Mouse (Mus musculus) urinary bladder, postnatal 36 days (tissue): Measurements from ENCODE around the gene Dach2.
"Not testable (repeated sequence)": the region's sequence is repeated elsewhere in the genome, so short reads cannot be mapped to it uniquely, and the experiment has no call there.

ENCODE experiments used
- DNase-seq, 2 experiments: peaks; one replicate each; pipeline ENCODE4 v3.0.0; 2022; ENCODE audit warnings: low spot score in 2 of 2, mixed read lengths in 1 of 2

Dach2 gene

DNA sequence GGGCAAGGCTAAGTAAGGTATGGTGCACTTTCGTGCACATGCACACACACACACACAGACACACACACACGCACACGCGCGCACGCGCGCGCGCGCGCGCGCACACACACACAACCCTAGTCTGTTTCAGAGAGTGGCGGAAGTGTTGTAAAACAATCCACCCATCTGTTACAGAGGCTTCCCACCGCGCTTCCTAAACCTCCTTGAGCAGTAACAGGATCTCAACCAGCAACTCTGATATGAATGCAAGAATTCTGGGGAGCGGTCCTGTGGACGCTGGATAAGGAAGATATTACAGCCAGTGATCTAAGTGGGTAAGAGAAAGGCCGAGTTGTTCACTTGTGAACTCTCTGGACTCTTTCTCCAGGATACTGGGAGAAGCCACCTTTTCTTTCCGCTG is at the start of gene Dach2:
Dach2 (plus strand) TSS at position 107 of the 400 bp plus-strand sequence.
- no peak for DNase-seq

DNA sequence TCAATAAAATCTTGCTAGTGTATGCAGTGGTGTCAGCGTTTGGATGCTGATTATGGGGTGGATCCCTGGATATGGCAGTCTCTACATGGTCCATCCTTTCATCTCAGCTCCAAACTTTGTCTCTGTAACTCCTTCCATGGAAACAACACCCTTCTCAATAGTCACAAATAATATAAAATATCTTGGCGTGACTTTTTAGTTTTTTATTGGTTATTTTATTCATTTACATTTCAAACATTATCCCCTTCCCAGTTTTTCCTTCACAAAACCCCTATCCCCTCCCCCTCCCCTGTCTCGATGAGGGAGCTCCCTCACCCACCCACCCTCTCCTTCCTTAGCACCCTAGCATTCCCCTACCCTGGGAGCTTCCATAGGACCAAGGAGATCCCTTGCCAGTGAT is 44.9 kb upstream of the Dach2 start:
- not testable (repeated sequence) for DNase-seq

DNA sequence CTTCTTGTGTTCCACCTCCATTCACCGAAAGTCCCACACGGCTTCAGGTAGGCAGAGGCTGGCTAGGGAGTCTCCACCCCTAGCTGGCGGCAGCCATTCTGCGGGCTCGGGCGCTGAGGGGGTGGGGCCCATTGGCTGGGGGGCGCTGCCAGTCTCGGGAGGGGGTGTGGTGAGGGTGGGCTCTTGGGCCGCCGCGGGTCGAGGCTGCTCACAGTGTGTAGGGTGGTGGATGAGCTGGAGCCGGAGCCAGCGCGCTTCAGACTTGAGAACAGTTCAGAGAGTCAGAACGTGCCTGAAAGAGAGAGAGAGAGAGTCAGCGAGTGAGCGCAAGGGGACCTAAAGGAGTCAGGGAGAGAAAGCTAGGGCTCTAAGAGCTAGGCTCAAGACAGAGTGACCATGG is 721 bp downstream of the Dach2 start:
- DNase-seq, result peak; percentile 20 to 54

DNA sequence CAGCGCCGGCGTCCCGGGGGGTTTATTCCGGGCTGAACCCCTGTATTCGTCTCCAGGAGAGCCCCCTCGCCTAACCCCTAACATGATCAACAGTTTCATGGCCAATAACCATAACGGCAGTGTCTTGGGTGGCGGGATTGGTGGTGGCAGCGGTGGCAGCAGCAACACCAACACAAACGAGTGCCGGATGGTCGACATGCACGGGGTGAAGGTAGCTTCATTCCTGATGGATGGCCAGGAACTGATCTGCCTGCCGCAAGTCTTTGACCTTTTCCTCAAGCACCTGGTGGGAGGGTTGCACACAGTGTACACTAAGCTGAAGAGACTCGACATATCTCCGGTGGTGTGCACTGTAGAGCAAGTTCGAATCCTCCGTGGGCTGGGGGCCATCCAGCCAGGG is 1.2 kb downstream of the Dach2 start:
- no peak for DNase-seq

DNA sequence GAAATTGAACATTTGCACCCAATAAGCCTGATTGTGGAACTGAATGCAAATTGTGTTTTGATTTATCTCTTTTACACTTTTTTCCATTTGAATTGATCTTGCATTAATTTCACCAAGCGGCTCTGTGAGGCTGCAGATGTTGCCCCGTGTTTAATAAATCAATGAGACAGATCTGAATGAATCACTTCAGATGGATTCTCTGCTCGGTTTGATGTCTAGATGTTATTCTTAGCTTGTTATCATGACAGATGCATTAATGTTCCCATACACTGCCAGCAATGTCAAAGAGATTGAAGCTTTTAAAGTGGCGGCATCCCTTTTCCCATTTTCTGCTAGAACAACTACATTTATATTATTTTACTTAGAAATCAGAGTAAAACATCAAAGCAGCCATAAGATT is 7.0 kb downstream of the Dach2 start:
- no peak for DNase-seq

DNA sequence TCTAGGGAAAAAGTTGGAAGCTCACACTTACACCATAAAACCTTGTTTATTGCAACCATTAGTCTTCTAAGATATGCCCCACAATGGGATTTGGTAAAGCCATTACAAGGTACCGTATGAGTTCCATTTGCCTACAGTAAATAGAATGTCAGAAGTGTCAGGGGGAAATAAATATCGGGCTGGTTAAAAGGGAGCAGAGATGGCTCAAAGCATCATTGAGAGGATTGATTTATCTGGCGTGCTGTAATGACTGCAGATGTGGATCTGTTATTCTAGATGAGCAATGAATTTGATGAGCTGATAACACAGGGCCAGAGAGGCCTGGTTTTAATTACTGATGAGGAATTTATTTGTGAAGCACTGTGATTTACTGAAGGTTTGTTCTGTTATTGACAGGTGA is 40.8 kb downstream of the Dach2 start:
- no peak for DNase-seq

DNA sequence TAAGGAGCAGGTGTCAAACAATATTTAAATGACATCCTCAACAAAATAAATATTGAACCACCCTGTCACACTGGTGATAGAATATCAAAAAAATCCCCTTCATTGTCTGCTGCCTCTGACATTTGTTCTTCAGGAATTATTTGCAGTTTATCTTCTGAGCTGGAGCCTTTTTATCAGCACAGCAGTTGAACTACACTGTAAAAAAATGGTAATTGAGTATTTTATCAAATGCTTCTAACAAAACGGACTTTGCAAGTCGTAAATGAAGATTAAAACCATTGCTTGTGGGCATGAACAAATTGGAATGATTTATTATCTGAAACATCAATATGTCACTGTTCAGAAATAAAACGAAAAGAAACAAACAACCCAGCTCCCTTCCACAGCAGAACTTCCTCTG is 97.1 kb downstream of the Dach2 start:
- DNase-seq, result no peak

DNA sequence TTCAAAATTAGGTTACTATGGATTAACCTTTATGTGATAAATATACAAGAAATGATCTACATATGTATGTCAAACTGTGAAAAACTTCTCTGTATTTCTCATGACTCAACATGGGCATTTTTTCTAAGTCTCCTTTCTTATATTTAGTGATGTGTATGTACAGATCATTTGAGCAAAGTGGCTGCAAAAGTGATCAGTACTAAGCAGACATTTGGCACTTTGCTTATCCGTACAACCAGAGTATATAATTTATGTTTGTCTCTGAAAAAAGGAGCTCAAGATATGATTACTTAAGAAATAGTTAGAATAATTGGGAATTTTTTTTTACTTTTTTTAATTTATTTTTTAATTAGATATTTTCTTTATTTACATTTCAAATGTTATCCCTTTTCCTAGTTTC is 111.4 kb downstream of the Dach2 start:
- DNase-seq, result no peak

DNA sequence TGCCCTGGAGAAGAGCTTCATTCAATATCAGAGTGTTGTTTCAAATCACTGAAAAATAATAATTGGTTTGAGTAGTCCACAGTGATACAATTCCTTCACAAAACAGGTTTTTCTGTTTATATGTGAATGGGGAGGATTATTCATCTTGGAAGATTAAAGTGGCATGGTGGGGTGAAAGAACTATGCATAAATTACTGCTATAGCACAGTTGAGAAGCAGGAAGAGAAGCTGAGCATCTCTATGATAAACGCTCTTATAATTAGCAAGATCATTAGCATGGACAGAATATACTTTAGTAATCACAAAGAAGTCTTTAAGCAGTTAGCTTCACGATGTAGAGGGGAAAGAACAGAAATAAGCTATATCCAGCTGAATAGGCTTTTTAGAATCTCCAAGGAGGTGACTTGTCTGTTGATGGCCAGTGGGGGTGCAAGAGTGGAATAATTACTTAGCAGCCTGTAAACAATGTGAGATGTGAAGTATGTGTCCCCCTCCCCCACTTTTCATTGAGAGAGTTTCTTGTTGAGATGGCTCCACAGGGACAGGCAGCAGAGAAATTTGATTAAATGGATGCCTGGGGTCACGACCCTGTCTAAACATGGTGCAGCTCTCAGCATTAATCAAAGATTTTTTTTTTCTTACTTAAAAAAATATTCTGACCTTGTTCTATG is 124.3 kb downstream of the Dach2 start:
- DNase-seq, result no peak

DNA sequence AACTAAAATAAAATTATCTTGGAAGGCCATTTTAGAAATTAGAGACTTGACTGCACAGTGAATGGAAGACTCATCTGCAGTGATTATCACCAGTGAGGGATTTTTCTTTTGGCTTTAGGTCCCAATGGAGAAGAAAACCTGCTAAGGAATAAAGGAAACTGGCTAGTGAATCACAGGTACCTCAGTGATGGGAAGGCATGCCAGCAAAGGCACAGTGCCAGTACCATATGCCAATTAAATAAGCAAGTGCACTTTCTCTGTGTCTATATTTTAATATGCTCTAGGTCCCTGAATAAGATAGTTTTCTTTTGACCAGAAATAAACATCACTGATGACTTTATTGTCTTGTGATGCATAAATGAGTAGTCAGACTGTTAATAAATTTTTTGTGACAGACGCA is 184.8 kb downstream of the Dach2 start:
- DNase-seq, result no peak

DNA sequence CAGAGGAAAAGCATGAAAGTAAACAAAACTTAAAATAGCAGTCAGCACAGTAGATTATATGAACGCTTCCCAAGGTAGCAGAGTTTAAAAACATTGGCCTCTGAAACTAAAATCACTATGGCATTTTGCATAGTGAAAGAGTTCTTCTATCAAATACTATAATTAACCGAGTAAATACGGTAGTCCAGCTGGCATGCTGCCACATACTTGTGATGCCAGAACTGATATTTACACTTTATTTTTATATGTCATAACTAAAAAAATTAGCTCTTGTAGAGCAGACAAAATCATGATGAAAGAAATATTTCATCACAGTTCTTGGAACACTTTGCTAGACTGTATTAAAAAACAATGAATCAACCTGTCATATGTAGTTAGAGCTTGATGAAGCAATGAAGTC is 247.8 kb downstream of the Dach2 start:
- DNase-seq, result peak in 1 of 2 experiments; percentile 25

DNA sequence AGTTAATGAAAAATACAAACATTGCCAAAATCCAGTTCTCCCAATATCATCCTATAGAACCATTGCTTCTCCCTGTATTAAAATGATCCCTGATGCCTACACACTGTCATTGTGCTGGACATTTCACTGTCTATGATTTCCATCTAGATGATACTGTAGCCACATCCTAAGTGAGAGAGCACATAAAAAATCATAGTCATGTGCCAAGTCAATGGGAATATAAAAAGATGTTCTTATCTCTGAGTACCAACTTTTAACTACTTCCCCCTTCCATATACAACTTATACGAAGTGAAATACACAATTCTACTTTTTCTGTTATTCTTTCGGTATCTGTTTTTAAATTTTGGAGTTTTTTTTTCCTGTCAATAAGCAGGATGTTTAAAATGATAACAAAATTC is 266.6 kb downstream of the Dach2 start:
- DNase-seq, result no peak

DNA sequence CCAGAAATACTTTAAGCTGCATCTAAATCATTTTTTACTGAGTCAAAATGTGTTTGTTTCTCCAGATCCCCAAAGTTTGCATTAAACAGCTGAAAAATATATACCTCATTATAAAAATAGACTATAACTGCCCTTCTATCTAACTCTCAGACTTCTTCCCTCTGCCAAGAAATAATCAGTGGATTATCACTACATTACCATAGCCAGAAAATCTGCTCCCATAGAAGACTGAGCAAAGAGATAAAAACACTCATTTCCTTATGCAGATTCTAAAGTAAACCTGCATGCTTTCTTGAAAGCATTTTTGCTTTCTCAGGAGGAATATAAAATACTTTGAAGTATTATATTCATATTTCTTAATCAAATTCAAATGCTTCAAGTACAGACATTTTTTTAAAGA is 368.8 kb downstream of the Dach2 start:
- DNase-seq, result no peak

DNA sequence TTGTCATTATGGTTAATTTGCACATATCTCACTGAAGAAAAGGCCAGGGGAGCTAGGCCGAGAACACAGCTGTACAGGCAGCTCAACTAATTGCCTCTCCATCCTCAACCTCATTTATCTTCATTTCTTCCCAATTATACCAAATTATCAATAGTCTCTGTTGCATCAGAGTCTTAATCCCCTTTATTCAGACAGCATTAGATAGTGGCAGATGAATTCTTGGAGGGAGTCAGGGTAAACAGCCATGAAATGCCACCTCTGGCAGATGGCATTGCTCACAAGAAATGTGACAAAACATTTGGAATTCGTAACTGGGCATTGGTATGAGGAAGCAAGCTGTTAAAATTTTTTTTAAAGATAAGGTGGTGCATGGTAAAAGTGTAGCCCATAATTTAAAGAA is 389.9 kb downstream of the Dach2 start:
- DNase-seq, result no peak

DNA sequence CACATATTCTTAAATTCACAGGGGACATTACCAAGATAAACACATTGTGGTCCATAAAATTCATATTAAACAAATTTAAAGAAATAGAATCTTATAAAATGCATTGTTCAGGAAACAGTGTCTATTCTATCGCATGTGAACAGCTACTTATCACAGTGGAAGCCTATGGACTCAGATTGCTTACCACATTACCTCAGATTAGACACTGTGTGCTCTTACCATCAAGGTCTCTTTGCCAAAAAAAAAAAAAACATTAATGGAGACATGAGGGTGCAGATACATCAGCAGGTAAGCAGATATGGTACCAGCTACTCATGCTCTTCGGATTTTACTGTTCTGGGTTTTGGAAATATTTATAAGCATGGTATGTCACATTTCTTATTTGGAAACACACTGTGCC is 415.1 kb downstream of the Dach2 start:
- no peak for DNase-seq

DNA sequence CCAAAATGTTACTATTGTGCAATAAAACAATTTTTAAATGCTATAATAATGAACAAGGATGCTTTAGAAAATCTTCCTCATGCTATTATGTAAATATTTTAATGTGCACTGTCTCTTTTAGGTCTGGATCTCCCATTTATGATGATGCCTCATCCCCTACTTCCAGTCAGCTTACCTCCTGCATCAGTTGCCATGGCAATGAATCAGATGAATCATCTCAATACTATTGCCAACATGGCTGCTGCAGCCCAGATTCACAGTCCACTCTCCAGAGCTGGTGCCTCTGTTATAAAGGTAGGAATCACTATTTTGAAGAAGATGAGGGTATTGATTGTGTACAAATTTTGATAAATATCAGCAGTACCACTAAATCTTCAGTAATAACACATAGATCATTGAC is 426.8 kb downstream of the Dach2 start:
- no peak for DNase-seq

DNA sequence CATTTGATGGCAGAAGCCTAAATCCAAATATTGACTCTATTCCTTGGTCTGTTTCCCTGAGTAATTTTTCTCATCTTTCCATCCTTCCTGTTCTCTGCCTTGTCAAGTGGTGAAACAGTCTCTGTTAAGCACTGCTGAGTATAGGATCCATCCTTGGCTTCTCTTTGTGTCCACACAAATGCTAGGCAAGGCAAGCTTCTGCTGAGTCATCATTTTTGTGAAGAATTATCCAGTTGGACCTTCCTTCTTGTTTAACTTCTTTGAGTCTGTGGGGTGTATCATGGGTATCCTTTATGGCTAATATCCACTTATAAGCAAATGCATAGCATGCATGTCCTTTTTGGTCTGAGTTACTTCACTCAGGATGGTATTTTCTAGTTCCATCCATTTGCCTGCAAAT is 449.8 kb downstream of the Dach2 start:
- no peak for DNase-seq

DNA sequence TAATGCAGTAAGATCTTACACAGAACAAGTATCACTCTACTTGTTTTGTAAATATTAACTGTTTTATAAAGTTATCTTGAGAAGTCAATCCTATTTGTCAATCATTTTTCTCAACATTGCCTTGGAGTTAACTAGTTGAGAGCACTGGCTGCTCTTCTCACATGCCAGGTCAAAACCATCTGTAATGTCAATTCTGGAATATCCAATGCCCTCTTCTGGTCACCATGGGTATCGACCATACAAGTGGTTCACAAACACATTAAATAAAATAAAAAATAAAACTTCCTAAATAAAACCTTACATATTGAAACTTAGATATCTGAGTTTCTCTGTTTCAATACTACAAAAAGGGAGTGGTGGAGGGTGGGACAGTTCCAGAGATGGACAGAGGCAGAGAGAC is 495.0 kb downstream of the Dach2 start:
- DNase-seq, result no peak

DNA sequence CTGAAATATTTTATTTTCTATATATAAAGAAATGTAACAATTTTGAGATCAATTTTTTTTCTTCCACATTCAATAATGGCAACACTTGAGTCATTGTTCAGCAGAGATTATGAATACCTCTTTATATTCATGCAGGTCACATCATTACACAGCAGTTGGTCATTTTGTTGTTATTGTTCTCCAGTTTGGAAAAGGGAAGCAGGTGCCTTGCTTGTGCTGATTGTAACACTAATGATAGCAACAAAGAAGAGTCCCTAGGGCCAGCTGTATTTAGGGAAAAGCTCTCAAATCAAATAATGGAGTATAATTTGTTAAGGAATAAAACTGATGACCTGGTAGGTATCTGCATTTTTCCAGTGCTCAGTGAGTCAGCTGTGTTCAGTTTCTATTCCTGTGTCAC is 513.1 kb downstream of the Dach2 start:
- DNase-seq, result no peak

DNA sequence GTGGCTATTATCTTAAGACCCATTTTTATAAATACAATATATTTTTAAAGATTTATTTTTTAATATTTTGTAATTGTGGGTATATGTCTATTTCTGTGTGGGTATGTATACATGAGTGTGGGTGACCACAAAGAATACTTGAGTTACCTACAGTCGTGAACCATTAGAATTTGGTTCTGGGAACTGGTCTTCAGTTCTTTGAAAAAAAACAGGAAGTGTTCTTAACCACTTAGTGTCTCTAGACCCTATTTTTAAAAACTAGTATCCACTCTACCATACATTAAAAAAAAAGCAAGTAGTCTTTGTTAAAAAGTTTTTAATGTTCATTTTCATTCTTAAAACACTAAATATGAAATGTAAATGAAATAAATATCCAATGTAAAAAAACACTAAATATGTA is 529.5 kb downstream of the Dach2 start:
- no peak for DNase-seq

DNA sequence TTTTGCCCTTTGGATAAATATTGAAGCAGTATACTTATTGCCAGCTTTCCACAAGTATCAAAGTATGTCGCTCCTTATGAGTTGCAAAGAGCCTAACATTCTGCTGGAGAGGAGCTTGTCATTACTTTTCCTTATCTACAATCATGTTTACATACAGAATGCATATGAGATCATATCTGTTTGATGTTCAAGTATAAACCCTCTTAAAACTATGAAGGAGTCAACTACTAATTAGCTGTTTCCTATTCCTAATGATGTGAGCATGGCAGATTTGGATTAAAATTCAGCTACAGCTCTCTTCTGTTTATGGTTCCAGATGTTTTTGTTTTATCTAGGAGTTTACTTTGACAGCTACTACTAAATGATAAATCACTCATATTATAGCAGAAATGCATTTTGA is 535.8 kb downstream of the Dach2 start:
- DNase-seq, result no peak

DNA sequence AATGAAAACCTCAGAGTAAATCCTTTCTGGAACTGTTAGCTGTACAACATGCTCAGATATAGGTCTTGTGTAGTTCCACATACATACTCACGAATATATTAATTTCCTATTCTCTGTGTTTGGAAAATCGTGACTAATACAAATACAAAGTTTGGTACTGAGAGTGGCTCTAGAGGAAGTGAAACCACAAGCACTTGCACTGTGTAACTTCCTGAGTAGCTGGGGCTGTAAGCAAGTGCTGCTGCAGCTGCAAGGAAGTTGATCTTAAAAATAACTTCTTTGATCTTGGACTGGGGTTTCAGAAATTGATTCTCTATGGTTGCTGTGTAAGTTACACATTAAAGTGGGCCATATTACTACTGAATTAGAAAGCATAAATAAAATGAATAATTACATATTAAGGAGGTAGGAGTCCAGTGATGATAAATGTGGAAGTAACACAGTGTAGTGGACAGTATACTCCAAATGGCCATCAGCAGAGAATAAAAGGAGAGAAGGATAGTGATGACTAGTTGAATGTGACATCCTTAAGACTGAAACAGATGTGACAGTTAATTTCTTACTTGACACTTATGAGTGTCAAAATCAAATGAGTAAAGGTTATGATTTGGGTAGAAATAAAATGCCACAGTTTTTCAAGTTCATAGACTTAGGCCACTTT is 570.7 kb downstream of the Dach2 start:
- DNase-seq, result no peak
